Mouse (Mus musculus) heart, postnatal 36 days (tissue): ENCODE data around the gene Jkamp. TPM values are rescaled to one million over a fixed set of nuclear protein-coding genes. Genes with fewer than 3 reads are reported as not detected.

Source experiments
- DNase-seq, 2 experiments: peaks; one replicate each; pipeline ENCODE4 v3.0.0; 2021 to 2022
- intact Hi-C: fragments of 180-260 bp; cut with DNase I; formaldehyde crosslinking; loops from one replicate; pipeline ENCODE4 v1.15.1; 2025
- microRNA-seq, 2 experiments: library from miRNA; unstranded; fragments of <30 nt; microRNA quantifications; one replicate each; pipeline ENCODE4 v1.2.0; 2021; ENCODE audit warnings: borderline number of aligned reads in 2 of 2
- total RNA-seq, 2 experiments: library from RNA; stranded (reverse); gene quantifications; 2 replicates each; pipeline ENCODE4 v1.2.3; 2021

The Jkamp gene
- total RNA-seq, 2 experiments from 2014 or later = 21.0 to 21.6 TPM

- DNase-seq = no peak
- intact Hi-C loops = loop anchor here (2.0 to 10.0 kb wide), 2 partner anchors 14 to 450 kb away; partner anchors contain the start of genes Gpr135 and Pcnx4
These were observed 947 bp upstream of the Jkamp start for GRCm38 (mm10) chr12:72084261-72085023.

- no peak for DNase-seq
- intact Hi-C loops = loop anchor here (2.0 to 10.0 kb wide), 2 partner anchors 14 to 450 kb away; partner anchors contain the start of genes Gpr135 and Pcnx4
These were observed 413 bp upstream of the Jkamp start for GRCm38 (mm10) chr12:72085024-72085328.

GRCm38 (mm10) chr12:72086166-72086825 lies 907 bp downstream of the Jkamp start:
- intact Hi-C loops = loop anchor here (10.0 kb wide), 1 partner anchor 449 kb away; the partner anchor contains the start of gene Pcnx4
- no peak for DNase-seq

GRCm38 (mm10) chr12:72089802-72090201 lies 4.4 kb downstream of the Jkamp start:
- DNase-seq = no peak
- intact Hi-C loops = loop anchor here (10.0 kb wide), 1 partner anchor 445 kb away; the partner anchor contains the start of gene Pcnx4

GRCm38 (mm10) chr12:72096966-72097365 lies 11.6 kb downstream of the Jkamp start:
- intact Hi-C loops = no loop called here
- DNase-seq = no peak

- intact Hi-C loops = loop anchor here (10.0 kb wide), 1 partner anchor 872 kb away; no protein-coding TSS in a partner anchor
These were observed 17.4 kb downstream of the Jkamp start for GRCm38 (mm10) chr12:72102776-72103175.

GRCm38 (mm10) chr12:72104027-72104426 lies 18.6 kb downstream of the Jkamp start:
- intact Hi-C loops = loop anchor here (1.0 to 10.0 kb wide), 3 partner anchors 141 to 871 kb away; no protein-coding TSS in a partner anchor

More at GRCm38 (mm10) chr12:72102776-72103175, 17.4 kb downstream of the Jkamp start:
- DNase-seq = no peak

GRCm38 (mm10) chr12:72104525-72105281 lies 19.3 kb downstream of the Jkamp start:
- intact Hi-C loops = loop anchor here (1.0 to 10.0 kb wide), 3 partner anchors 141 to 870 kb away; no protein-coding TSS in a partner anchor
- peak; percentile 68 to 72 for DNase-seq

More at GRCm38 (mm10) chr12:72104027-72104426, 18.6 kb downstream of the Jkamp start:
- DNase-seq = no peak

- intact Hi-C loops = no loop called here
- DNase-seq = peak in 1 of 2 experiments; percentile 6
These were observed 29.7 kb downstream of the Jkamp start for GRCm38 (mm10) chr12:72115126-72115525.

- no peak for DNase-seq
- intact Hi-C loops = no loop called here
These were observed 30.4 kb downstream of the Jkamp start for GRCm38 (mm10) chr12:72115686-72116345.

- intact Hi-C loops = no loop called here
- no peak for DNase-seq
These were observed 43.8 kb downstream of the Jkamp start for GRCm38 (mm10) chr12:72129203-72129602.

- no peak for DNase-seq
- intact Hi-C loops = no loop called here
These were observed 65.4 kb downstream of the Jkamp start for GRCm38 (mm10) chr12:72150786-72151185.

Small RNA genes within 50 kb of the gene (microRNA-seq; reads per million reads assigned to microRNA genes)
- 0 reads per million in 2 experiments for gene Gm24466

Other genes with a start within 250 kb of the Jkamp start
- under 1 TPM; 0.41 to 0.42 TPM for gene Gpr135, start 14.5 kb upstream of the Jkamp start, total RNA-seq
- 1 to 10 TPM; 6.8 to 6.9 TPM for gene L3hypdh, start 150 bp upstream of the Jkamp start, total RNA-seq
- not detected for gene Ccdc175, start 99.4 kb downstream of the Jkamp start, total RNA-seq